Mouse (Mus musculus) gastrocnemius, postnatal 10 days (tissue): Measurements from ENCODE around the gene Gm3476. TPM values are rescaled to one million over a fixed set of nuclear protein-coding genes. Genes with fewer than 3 reads are reported as not detected.
A peak's percentile ranks its signal among the peaks of the same experiment; 100 is the strongest.
"Not testable (repeated sequence)": the region's sequence is repeated elsewhere in the genome, so short reads cannot be mapped to it uniquely, and the experiment has no call there.

Source experiments
- DNase-seq: peaks from one replicate; pipeline ENCODE4 v3.0.0; 2021; ENCODE audit warnings: mixed read lengths
- long read RNA-seq, 2 experiments: library from polyadenylated mRNA; stranded (forward); transcript quantifications; one replicate each; pipeline ENCODE4 v2.0.0; 2021
- total RNA-seq, 2 experiments: library from RNA; stranded (reverse); gene quantifications; 2 replicates each; pipeline ENCODE4 v1.2.3; 2021

The Gm3476 gene
- total RNA-seq: not detected
- long read RNA-seq, experiment 1: 0 reads
- long read RNA-seq, experiment 2: 0 reads

GRCm38 (mm10) chr14:6125707-6126106 lies at the start of gene Gm3476:
Gm3476 (minus strand) TSS chr14:6125807.
- not testable (repeated sequence) for DNase-seq

GRCm38 (mm10) chr14:6163538-6163937 lies 37.9 kb upstream of the Gm3476 start:
- not testable (repeated sequence) for DNase-seq

- DNase-seq: not testable (repeated sequence)
Observed at GRCm38 (mm10) chr14:6161085-6161484, 35.5 kb upstream of the Gm3476 start.

- DNase-seq: peak; percentile 51
Observed at GRCm38 (mm10) chr14:6108272-6108925, 17.2 kb downstream of the Gm3476 start, which contains the start of gene Gm3468. Gm3468 (minus strand) TSS chr14:6108665.

- not testable (repeated sequence) for DNase-seq
Observed at GRCm38 (mm10) chr14:6107500-6107899, 18.1 kb downstream of the Gm3476 start.

- DNase-seq: not testable (repeated sequence)
Observed at GRCm38 (mm10) chr14:6093842-6094241, 31.8 kb downstream of the Gm3476 start, which contains the start of gene Gm8206. Gm8206 (minus strand) TSS chr14:6093942.

- DNase-seq: not testable (repeated sequence)
Observed at GRCm38 (mm10) chr14:6058167-6058566, 67.4 kb downstream of the Gm3476 start, which contains the start of gene Gm6337. Gm6337 (minus strand) TSS chr14:6058267.

Other genes with a start within 250 kb of the Gm3476 start
- 1 to 10 TPM; 1.0 to 1.5 TPM for gene Gm8237, start 245.4 kb downstream of the Gm3476 start, total RNA-seq
- gene Gm3248, start 164.1 kb downstream of the Gm3476 start, total RNA-seq: under 1 TPM; 0.82 to 0.88 TPM
- not detected for gene Gm3453, start 146.7 kb downstream of the Gm3476 start, total RNA-seq
- gene Gm6337, start 67.5 kb downstream of the Gm3476 start, total RNA-seq: not detected
- gene Gm8206, start 31.9 kb downstream of the Gm3476 start, total RNA-seq: not detected
- under 1 TPM; 0.16 to 0.79 TPM for gene Gm3468, start 17.1 kb downstream of the Gm3476 start, total RNA-seq
- gene Gm21560, start 93.5 kb upstream of the Gm3476 start, total RNA-seq: under 1 TPM; 0.40 to 0.75 TPM
- under 1 TPM; 0.54 to 0.90 TPM for gene Gm3411, start 161.4 kb upstream of the Gm3476 start, total RNA-seq
- not detected for gene Gm21103, start 179.0 kb upstream of the Gm3476 start, total RNA-seq
- not detected for gene Gm3618, start 217.9 kb upstream of the Gm3476 start, total RNA-seq